Mouse (Mus musculus): ENCODE data around the gene 9130213A22Rik.

The 9130213A22Rik gene

DNA sequence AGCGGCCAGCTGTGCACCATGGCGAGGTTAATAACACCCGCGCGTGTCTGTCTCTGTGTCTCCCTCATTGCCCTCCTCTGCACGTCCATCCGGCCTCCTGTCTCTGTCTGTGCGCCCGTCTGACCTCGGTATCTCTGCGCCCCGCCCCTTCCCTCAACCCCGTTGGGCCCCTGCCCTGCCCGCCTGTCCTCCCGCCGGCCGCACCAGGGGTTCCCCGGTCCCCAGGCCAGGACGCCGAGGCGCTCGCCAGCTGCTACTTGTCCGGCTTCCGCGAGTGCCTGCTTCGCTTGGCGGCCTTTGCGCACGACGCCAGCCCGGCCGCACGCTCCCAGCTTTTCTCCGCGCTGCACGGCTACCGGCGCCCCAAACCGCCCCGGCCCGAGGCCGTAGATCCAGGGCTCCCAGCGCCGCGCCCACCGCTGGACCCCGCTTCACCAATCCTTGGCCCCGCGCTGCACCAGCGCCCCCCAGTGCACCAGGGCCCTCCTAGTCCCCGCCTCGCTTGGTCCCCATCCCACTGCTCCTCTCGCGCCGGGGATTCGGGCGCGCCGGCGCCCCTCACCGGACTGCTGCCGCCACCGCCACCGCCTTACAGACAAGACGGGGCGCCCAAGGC is at the start of gene 9130213A22Rik:
Gene 9130213A22Rik, minus strand, starts transcription at position 254 of the 616 bp plus-strand sequence.
- CTCF ChIA-PET: interaction anchor here (0.5 to 3.1 kb wide), 14 partner anchors 9 to 701 kb away, joined by 3 to 14 read pairs (median 4); partner anchors contain the start of gene Borcs6 (in 1 of the 4)
- POLR2A ChIA-PET: interaction anchor here (0.6 to 19.2 kb wide), 45 partner anchors 9 to 1746 kb away, joined by 3 to 269 read pairs (median 6); partner anchors contain the start of genes Borcs6 (in 2 of the 4), Per1 (in 2 of the 4), Tmem107 (in 1 of the 4) and Trp53 (in 1 of the 4)

- POLR2A ChIA-PET: interaction anchor here in 3 of 4 experiments (0.6 to 1.6 kb wide), 8 partner anchors 20 to 105 kb away, joined by 3 to 8 read pairs (median 3); partner anchors contain the start of genes Alox8 (in 1 of the 3) and Per1 (in 1 of the 3)
- CTCF ChIA-PET: interaction anchor here (0.5 to 2.5 kb wide), 51 partner anchors 8 to 1462 kb away, joined by 3 to 17 read pairs (median 3); partner anchors contain the start of genes Alox12b (in 1 of the 4), Aloxe3 (in 1 of the 4), Borcs6 (in 1 of the 4) and Cntrob (in 1 of the 4)
Observed at GRCm38 (mm10) chr11:69171626-69172025, 49.2 kb upstream of the 9130213A22Rik start.

- ChIA-PET CTCF (no interaction called here), POLR2A (no interaction called here)
Observed at GRCm38 (mm10) chr11:69169313-69169712, 46.9 kb upstream of the 9130213A22Rik start.

DNA sequence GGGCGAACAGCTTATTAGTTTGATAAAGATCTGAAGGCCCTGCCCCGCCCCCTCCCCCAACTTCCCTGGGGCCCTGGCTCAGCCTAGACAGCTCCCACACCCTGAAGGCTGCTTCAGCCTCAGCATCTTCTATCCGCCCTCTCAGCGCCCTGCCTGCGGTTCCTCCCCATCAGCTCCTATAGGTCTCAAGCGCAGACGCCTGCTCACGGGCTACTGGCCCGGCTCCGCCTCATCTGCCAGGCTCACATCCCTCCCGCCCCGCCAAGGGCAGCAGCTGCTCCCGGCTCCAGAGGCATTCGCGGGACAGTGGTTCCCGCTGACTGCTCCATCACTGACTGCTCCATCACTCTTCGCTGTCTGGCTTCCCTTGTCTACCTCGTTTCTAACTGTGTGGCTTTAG is 34.4 kb upstream of the 9130213A22Rik start, which contains the start of gene Alox12b:
Gene Alox12b, plus strand, starts transcription at position 190 of the 400 bp plus-strand sequence.
- ChIA-PET POLR2A (interaction anchor here in 3 of 4 experiments (1.1 to 1.6 kb wide), 3 partner anchors 10 to 84 kb away, joined by 3 to 7 read pairs (median 3); no protein-coding TSS in a partner anchor), CTCF (interaction anchor here in 3 of 4 experiments (0.5 to 1.3 kb wide), 9 partner anchors 15 to 772 kb away, joined by 3 to 8 read pairs (median 3); no protein-coding TSS in a partner anchor)

DNA sequence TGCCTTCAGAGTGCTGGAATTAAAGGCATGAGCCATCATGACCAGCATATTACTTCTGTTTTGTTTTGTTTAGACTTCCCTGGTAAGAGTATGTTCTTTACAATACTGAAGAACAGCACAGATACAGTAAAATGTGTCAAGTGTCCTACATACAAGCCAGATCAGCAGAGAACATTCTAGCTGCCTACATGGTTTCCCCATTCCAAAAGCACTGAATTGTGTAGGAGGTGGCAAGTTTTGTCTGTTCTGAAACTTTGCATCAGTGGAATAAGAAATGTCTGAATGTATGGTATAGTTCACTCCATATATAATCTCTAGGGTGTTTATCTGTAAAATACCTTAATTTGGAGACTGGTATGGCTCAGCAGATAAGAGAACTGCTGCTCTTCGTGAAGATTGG is 33.0 kb upstream of the 9130213A22Rik start:
- POLR2A ChIA-PET: no interaction called here
- CTCF ChIA-PET: no interaction called here

DNA sequence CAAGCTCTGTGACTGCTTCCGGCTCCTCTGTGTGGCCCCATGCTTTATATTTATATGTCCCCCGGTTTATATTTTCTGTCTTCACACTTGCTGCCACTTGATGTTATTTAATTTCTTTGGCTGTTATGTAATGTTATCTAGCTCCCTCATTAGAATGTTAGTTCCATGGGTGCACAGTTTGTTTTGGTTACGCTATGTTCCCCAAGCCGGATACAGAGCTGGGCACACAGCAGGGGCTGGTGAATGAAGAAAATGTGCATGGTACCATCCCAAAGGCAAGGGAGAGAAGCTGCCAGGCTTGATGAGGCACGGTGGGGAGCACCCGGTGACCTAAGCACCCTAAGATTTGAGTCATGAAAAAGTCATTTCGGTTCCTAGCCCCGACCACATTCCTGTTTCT is 31.4 kb upstream of the 9130213A22Rik start:
- POLR2A ChIA-PET: interaction anchor here in 1 of 4 experiments (1.1 kb wide), 1 partner anchor 13 kb away, joined by 3 read pairs; no protein-coding TSS in a partner anchor

GRCm38 (mm10) chr11:69151004-69151403 is 28.6 kb upstream of the 9130213A22Rik start:
- POLR2A ChIA-PET: interaction anchor here (0.6 to 3.0 kb wide), 11 partner anchors 10 to 609 kb away, joined by 3 to 13 read pairs (median 4); no protein-coding TSS in a partner anchor
- CTCF ChIA-PET: interaction anchor here (0.5 to 2.1 kb wide), 17 partner anchors 9 to 912 kb away, joined by 3 to 14 read pairs (median 4); partner anchors contain the start of gene Trappc1 (in 1 of the 4)

More for the DNA sequence above, 31.4 kb upstream of the 9130213A22Rik start:
- CTCF ChIA-PET: interaction anchor here in 1 of 4 experiments (1.1 to 1.5 kb wide), 2 partner anchors 18 to 20 kb away, joined by 4 read pairs; no protein-coding TSS in a partner anchor

DNA sequence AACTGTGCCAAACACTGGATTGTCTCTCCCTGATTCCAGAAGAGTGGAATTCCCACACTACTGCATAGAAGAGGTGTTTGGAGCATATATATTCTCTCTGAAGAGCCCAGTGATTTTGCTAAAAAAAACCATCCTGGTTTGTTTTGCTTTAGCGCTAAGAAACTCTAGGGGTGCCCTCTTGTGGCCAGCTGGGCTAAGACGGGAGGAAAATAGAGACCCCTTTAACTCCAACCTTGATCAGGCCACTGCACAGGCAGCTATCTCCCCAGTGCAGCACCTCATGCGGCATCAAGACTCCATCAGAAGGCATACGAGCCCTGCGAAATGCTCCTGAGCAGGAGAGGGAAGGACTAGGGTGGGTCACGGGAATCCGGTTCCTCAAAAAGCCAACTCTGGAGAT is 28.1 kb upstream of the 9130213A22Rik start:
- ChIA-PET POLR2A (interaction anchor here (0.6 to 3.0 kb wide), 13 partner anchors 9 to 609 kb away, joined by 3 to 13 read pairs (median 4); no protein-coding TSS in a partner anchor), CTCF (interaction anchor here (0.5 to 2.0 kb wide), 17 partner anchors 9 to 912 kb away, joined by 3 to 8 read pairs (median 4); partner anchors contain the start of gene Trappc1 (in 1 of the 4))

DNA sequence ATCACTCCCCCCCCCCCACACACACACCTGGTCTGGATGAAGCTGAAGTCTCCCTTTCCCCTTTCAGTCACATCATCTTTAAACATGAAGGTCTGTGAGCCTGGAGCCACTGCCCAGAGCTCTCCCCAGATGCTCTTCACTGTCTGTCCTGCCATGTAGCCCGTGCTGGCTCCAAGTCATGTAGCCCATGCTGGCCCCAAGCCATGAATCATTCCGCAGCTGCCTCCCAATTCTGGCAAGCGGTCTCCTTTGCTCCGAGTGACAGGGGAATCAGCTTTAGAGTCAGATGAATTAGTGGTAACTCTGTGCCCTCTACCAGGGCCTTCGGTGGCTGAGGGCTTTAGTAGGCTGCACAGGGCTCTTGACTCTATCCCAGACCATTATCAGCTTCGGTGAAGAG is 27.3 kb upstream of the 9130213A22Rik start:
- POLR2A ChIA-PET: interaction anchor here (0.6 to 3.0 kb wide), 9 partner anchors 9 to 604 kb away, joined by 3 to 13 read pairs (median 4); no protein-coding TSS in a partner anchor
- CTCF ChIA-PET: interaction anchor here in 3 of 4 experiments (0.6 to 1.9 kb wide), 7 partner anchors 16 to 580 kb away, joined by 3 to 7 read pairs (median 6); no protein-coding TSS in a partner anchor

DNA sequence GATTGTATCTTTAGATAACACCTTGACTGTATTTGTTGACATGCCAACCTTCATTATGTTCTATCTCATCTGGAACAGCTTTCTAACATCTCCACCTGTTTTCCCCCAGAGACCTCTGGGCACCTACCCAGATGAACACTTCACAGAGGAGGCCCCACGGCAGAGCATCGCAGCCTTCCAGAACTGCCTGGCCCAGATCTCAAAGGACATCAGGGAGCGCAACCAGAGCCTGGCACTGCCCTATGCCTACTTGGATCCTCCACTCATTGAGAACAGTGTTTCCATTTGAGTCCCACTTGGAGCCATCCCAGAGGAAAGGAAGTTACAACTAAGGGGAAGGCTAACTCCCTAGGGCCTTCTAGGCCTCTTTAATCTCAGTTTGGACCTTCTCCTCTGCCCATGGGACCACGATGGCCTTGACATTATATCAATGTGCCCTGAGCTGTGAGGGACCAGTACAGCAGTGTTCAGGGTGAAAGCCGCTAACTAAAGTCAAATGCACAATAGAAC is 26.1 kb upstream of the 9130213A22Rik start:
- ChIA-PET CTCF (interaction anchor here in 2 of 4 experiments (0.7 to 1.7 kb wide), 4 partner anchors 10 to 24 kb away, joined by 3 to 7 read pairs (median 5); no protein-coding TSS in a partner anchor), POLR2A (interaction anchor here in 2 of 4 experiments (0.8 to 2.7 kb wide), 4 partner anchors 12 to 80 kb away, joined by 3 to 12 read pairs (median 4); no protein-coding TSS in a partner anchor)

GRCm38 (mm10) chr11:69147546-69147945 is 25.2 kb upstream of the 9130213A22Rik start:
- CTCF ChIA-PET: no interaction called here
- POLR2A ChIA-PET: interaction anchor here in 1 of 4 experiments (0.6 kb wide), 1 partner anchor 126 kb away, joined by 3 read pairs; no protein-coding TSS in a partner anchor

GRCm38 (mm10) chr11:69135361-69135760 is 13.0 kb upstream of the 9130213A22Rik start:
- ChIA-PET POLR2A (interaction anchor here in 3 of 4 experiments (0.7 to 2.9 kb wide), 11 partner anchors 7 to 450 kb away, joined by 3 to 21 read pairs (median 5); partner anchors contain the start of gene Aloxe3 (in 1 of the 3)), CTCF (no interaction called here)

GRCm38 (mm10) chr11:69134622-69134968 is 12.2 kb upstream of the 9130213A22Rik start:
- CTCF ChIA-PET: interaction anchor here in 1 of 4 experiments (1.0 to 2.0 kb wide), 12 partner anchors 10 to 192 kb away, joined by 3 to 7 read pairs (median 4); partner anchors contain the start of genes 9130213A22Rik, Aloxe3, Borcs6 and Kcnab3

GRCm38 (mm10) chr11:69133923-69134621 is 11.7 kb upstream of the 9130213A22Rik start:
- POLR2A ChIA-PET: interaction anchor here in 3 of 4 experiments (0.6 to 2.9 kb wide), 37 partner anchors 8 to 1102 kb away, joined by 3 to 25 read pairs (median 4); partner anchors contain the start of genes 9130213A22Rik (in 2 of the 3), Trp53 (in 2 of the 3), Wrap53 (in 2 of the 3) and Aloxe3 (in 1 of the 3)
- CTCF ChIA-PET: interaction anchor here in 3 of 4 experiments (0.5 to 2.0 kb wide), 29 partner anchors 9 to 1156 kb away, joined by 3 to 9 read pairs (median 3); partner anchors contain the start of genes 9130213A22Rik (in 1 of the 3), Alox12b (in 1 of the 3), Aloxe3 (in 1 of the 3) and Borcs6 (in 1 of the 3)

More at GRCm38 (mm10) chr11:69134622-69134968, 12.2 kb upstream of the 9130213A22Rik start:
- POLR2A ChIA-PET: interaction anchor here in 3 of 4 experiments (0.9 to 2.9 kb wide), 23 partner anchors 8 to 451 kb away, joined by 3 to 25 read pairs (median 4); partner anchors contain the start of genes Aloxe3 (in 1 of the 3), Cntrob (in 1 of the 3), Per1 (in 1 of the 3) and Tmem107 (in 1 of the 3)

DNA sequence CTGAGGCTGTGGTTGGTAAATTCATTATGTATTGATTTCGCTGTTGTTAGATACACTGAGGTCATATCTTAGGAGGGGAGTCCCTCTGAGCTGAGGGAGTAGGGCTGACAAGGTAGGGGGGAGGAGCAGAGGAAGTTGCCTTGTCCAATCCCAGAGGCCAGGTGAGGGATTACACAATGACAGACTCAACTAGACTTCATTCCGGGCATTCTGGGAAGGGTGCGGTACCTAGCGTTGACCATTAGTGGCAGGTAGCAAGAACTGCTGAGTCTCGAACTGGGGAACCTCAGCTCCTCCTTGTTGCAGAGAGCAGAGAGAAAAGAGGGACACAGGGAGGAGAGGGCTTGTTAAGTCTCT is 11.2 kb upstream of the 9130213A22Rik start:
- CTCF ChIA-PET: interaction anchor here in 3 of 4 experiments (0.5 to 2.0 kb wide), 30 partner anchors 8 to 1155 kb away, joined by 3 to 9 read pairs (median 3); partner anchors contain the start of genes 9130213A22Rik (in 1 of the 3), Alox12b (in 1 of the 3), Aloxe3 (in 1 of the 3) and Borcs6 (in 1 of the 3)
- POLR2A ChIA-PET: interaction anchor here in 3 of 4 experiments (0.6 to 2.9 kb wide), 39 partner anchors 9 to 1103 kb away, joined by 3 to 25 read pairs (median 4); partner anchors contain the start of genes 9130213A22Rik (in 2 of the 3), Trp53 (in 2 of the 3), Wrap53 (in 2 of the 3) and Aloxe3 (in 1 of the 3)

DNA sequence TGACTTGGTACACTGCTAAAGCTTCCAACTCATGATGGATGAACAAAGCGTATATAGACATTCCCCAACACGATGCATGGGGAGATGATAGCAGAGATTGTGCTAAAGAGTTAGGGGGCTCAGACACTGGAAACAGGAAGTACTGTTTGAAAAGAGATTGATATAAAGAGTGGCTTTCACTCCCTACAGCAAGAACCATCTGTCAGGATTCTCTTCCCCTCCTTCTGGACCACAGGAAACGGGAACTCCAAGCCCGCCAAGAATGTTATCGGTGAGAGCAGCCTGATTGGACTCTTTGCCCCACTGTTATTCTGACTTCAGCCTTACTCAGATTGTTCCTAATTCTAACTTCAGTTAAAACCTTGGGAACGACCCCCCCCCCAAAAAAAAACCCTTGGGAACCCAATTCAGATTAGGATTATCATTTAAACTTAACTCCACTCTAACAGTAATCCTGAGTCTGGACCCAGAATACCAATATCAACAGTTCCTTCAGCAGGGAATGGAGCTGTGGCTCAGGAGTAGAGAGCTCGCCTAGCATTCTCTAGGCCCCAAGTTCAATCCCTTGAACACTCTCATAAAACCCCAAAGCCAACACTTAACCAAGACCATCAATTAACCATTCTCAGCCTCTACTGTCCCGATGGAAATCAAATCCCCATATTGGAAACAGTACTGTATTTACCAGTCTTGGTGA is 6.2 kb upstream of the 9130213A22Rik start:
- CTCF ChIA-PET: interaction anchor here in 3 of 4 experiments (0.7 kb wide), 3 partner anchors 21 to 87 kb away, joined by 3 to 11 read pairs (median 4); no protein-coding TSS in a partner anchor
- POLR2A ChIA-PET: interaction anchor here in 3 of 4 experiments (0.7 to 3.9 kb wide), 6 partner anchors 49 to 439 kb away, joined by 3 to 13 read pairs (median 4); partner anchors contain the start of genes Cntrob (in 1 of the 3) and Trappc1 (in 1 of the 3)

All from embryonic stem cell, embryonic (primary cell).